Mouse (Mus musculus) heart, embryonic 16.5 days (tissue): ENCODE measurements at regions not wholly inside any gene's neighbourhood (a gene's known extent, or its start where the extent isn't known, plus 50 kb on each side); places are given as distances from the start of the nearest gene placed in this dataset.

ENCODE experiments used
- ATAC-seq: fragments of 200-750 bp; cut with Nextera tagmentation; replicated peaks from 2 replicates; pipeline ENCODE4 v1.8.0; 2017; ENCODE audit warnings: moderate number of reproducible peaks; ENCODE audit not compliant: insufficient read depth, low FRiP score; ENCODE audit errors: extremely low read depth
- H3K27ac ChIP-seq: fragments of 300-500 bp; sonication (generic); 2 replicates; pipeline ENCODE4 v1.5.1; 2014; ENCODE audit warnings: mild to moderate bottlenecking, low read length, control low read depth, moderate library complexity
- H3K27me3 ChIP-seq: fragments of 300-500 bp; sonication (generic); 2 replicates; pipeline ENCODE4 v1.6.1; 2014; ENCODE audit warnings: low read length, mixed read lengths; ENCODE audit not compliant: control insufficient read depth, insufficient read depth
- H3K36me3 ChIP-seq: fragments of 300-500 bp; sonication (generic); 2 replicates; pipeline ENCODE4 v1.6.1; 2014; ENCODE audit not compliant: control insufficient read depth, insufficient read depth
- H3K4me1 ChIP-seq: fragments of 300-500 bp; sonication (generic); 2 replicates; pipeline ENCODE4 v1.6.1; 2014; ENCODE audit warnings: low read length, mixed read lengths; ENCODE audit not compliant: control insufficient read depth, insufficient read depth
- H3K4me2 ChIP-seq: fragments of 300-500 bp; sonication (generic); 2 replicates; pipeline ENCODE4 v1.6.1; 2014; ENCODE audit warnings: low read depth, mild to moderate bottlenecking, control low read depth, low read length
- H3K4me3 ChIP-seq: fragments of 300-500 bp; sonication (generic); 2 replicates; pipeline ENCODE4 v1.5.1; 2014; ENCODE audit warnings: mild to moderate bottlenecking, control low read depth, low read length
- H3K9ac ChIP-seq: fragments of 300-500 bp; sonication (generic); 2 replicates; pipeline ENCODE4 v1.6.1; 2014; ENCODE audit warnings: low read length, control low read depth
- H3K9me3 ChIP-seq: fragments of 300-500 bp; sonication (generic); replicated peaks from 2 replicates; pipeline ENCODE4 v1.6.1; 2016; ENCODE audit warnings: low read length; ENCODE audit not compliant: control insufficient read depth
- WGBS: fragments of 180-500 bp; shearing (Covaris S2); extraction: QIAGEN DNeasy Blood & Tissue Kit; methylation state at CpG from one replicate; pipeline ENCODE4 v1.1.7; 2014; 5-methylcytosine and 5-hydroxymethylcytosine counted together

GRCm38 (mm10) chr10:21685122-21685798 is 92.3 kb downstream of the 1700020N01Rik start:
- ATAC-seq, result peak; percentile 67; the same call in 1 of the 2 replicates
- H3K4me2 ChIP-seq, result peak overlapping the region; percentile 19

GRCm38 (mm10) chr10:21686060-21686459 is 93.1 kb downstream of the 1700020N01Rik start:
- no peak; the same call in 1 of the 2 replicates for ATAC-seq
- Histone ChIP-seq H3K4me2 (peak overlapping the region; percentile 19; the same call in 1 of the 2 replicates), H3K9me3 (no peaks in the 10 kb centered on the region), H3K9ac (no peak overlapping the region), H3K4me1 (peaks cover 17% of the 10 kb centered on the region), H3K4me3 (no peak overlapping the region), H3K27me3 (no peaks in the 10 kb centered on the region), H3K36me3 (no peaks in the 10 kb centered on the region), H3K27ac (no peak overlapping the region)
- WGBS, result 27% methylated on average over 9 of the region's 9 CpGs

More at GRCm38 (mm10) chr10:21685122-21685798, 92.3 kb downstream of the 1700020N01Rik start:
- H3K36me3 ChIP-seq, result no peaks in the 10 kb centered on the region
- H3K4me3 ChIP-seq, result no peak overlapping the region
- 13% methylated on average over 9 of the region's 9 CpGs for WGBS
- peak overlapping the region; percentile 15; the same call in 1 of the 2 replicates for H3K27ac ChIP-seq
- peaks cover 17% of the 10 kb centered on the region for H3K4me1 ChIP-seq
- H3K27me3 ChIP-seq, result no peaks in the 10 kb centered on the region
- no peaks in the 10 kb centered on the region for H3K9me3 ChIP-seq
- H3K9ac ChIP-seq, result 0 out of 2 replicates have a peak overlapping the region, but pooled peaks have one; percentile 13

- H3K4me3 ChIP-seq, result no peak overlapping the region
- no peak overlapping the region for H3K4me2 ChIP-seq
- H3K9ac ChIP-seq, result no peak overlapping the region
- H3K9me3 ChIP-seq, result no peaks in the 10 kb centered on the region
- no peaks in the 10 kb centered on the region for H3K27me3 ChIP-seq
- 77% methylated on average over 7 of the region's 7 CpGs for WGBS
- no peak overlapping the region for H3K27ac ChIP-seq
- ATAC-seq, result no peak
- H3K4me1 ChIP-seq, result peaks cover 17% of the 10 kb centered on the region
- H3K36me3 ChIP-seq, result no peaks in the 10 kb centered on the region
Measured at GRCm38 (mm10) chr10:21687484-21687883, 94.5 kb downstream of the 1700020N01Rik start.

GRCm38 (mm10) chr10:21688513-21688912 is 95.6 kb downstream of the 1700020N01Rik start:
- H3K36me3 ChIP-seq, result no peaks in the 10 kb centered on the region
- no peaks in the 10 kb centered on the region for H3K9me3 ChIP-seq
- peaks cover 17% of the 10 kb centered on the region for H3K4me1 ChIP-seq
- ATAC-seq, result no peak
- no peak overlapping the region for H3K4me2 ChIP-seq
- H3K27ac ChIP-seq, result no peak overlapping the region
- H3K27me3 ChIP-seq, result no peaks in the 10 kb centered on the region
- 80% methylated on average over 7 of the region's 7 CpGs for WGBS
- H3K4me3 ChIP-seq, result no peak overlapping the region
- H3K9ac ChIP-seq, result no peak overlapping the region

GRCm38 (mm10) chr10:21689847-21690269 is 96.9 kb downstream of the 1700020N01Rik start:
- no peak overlapping the region for H3K27ac ChIP-seq
- H3K4me2 ChIP-seq, result no peak overlapping the region
- no peaks in the 10 kb centered on the region for H3K27me3 ChIP-seq
- H3K4me1 ChIP-seq, result peaks cover 13% of the 10 kb centered on the region
- no peak overlapping the region for H3K4me3 ChIP-seq
- H3K9ac ChIP-seq, result no peak overlapping the region
- H3K9me3 ChIP-seq, result no peaks in the 10 kb centered on the region
- ATAC-seq, result no peak
- H3K36me3 ChIP-seq, result no peaks in the 10 kb centered on the region
- 54% methylated on average over 9 of the region's 9 CpGs for WGBS

- no peak overlapping the region for H3K27ac ChIP-seq
- H3K9ac ChIP-seq, result no peak overlapping the region
- 53% methylated on average over 5 of the region's 5 CpGs for WGBS
- ATAC-seq, result peak; percentile 79
- H3K9me3 ChIP-seq, result no peaks in the 10 kb centered on the region
- no peaks in the 10 kb centered on the region for H3K36me3 ChIP-seq
- no peaks in the 10 kb centered on the region for H3K4me1 ChIP-seq
- H3K4me2 ChIP-seq, result no peak overlapping the region
- no peaks in the 10 kb centered on the region for H3K27me3 ChIP-seq
- H3K4me3 ChIP-seq, result no peak overlapping the region
Measured at GRCm38 (mm10) chr10:21695185-21695584, 102.2 kb downstream of the 1700020N01Rik start.

GRCm38 (mm10) chr10:21696671-21697070 is 103.7 kb downstream of the 1700020N01Rik start:
- no peaks in the 10 kb centered on the region for H3K9me3 ChIP-seq
- no peak overlapping the region for H3K4me2 ChIP-seq
- no peak overlapping the region for H3K4me3 ChIP-seq
- H3K36me3 ChIP-seq, result no peaks in the 10 kb centered on the region
- no peak for ATAC-seq
- no peaks in the 10 kb centered on the region for H3K27me3 ChIP-seq
- no peak overlapping the region for H3K9ac ChIP-seq
- H3K4me1 ChIP-seq, result no peaks in the 10 kb centered on the region
- WGBS, result 78% methylated on average over 5 of the region's 5 CpGs
- no peak overlapping the region for H3K27ac ChIP-seq

GRCm38 (mm10) chr10:21701580-21701979 is 108.6 kb downstream of the 1700020N01Rik start:
- no peaks in the 10 kb centered on the region for H3K36me3 ChIP-seq
- no peak overlapping the region for H3K9ac ChIP-seq
- 23% methylated on average over 3 of the region's 3 CpGs for WGBS
- H3K4me2 ChIP-seq, result no peak overlapping the region
- H3K9me3 ChIP-seq, result no peaks in the 10 kb centered on the region
- ATAC-seq, result peak; percentile 52; the same call in 1 of the 2 replicates
- H3K27me3 ChIP-seq, result no peaks in the 10 kb centered on the region
- no peak overlapping the region for H3K4me3 ChIP-seq
- no peaks in the 10 kb centered on the region for H3K4me1 ChIP-seq
- 0 out of 2 replicates have a peak overlapping the region, but pooled peaks have one; percentile 20 for H3K27ac ChIP-seq

GRCm38 (mm10) chr10:21702134-21702533 is 109.2 kb downstream of the 1700020N01Rik start:
- ATAC-seq, result no peak
- Histone ChIP-seq H3K9ac (no peak overlapping the region), H3K4me2 (no peak overlapping the region), H3K36me3 (no peaks in the 10 kb centered on the region), H3K4me3 (no peak overlapping the region), H3K4me1 (no peaks in the 10 kb centered on the region), H3K27me3 (no peaks in the 10 kb centered on the region), H3K9me3 (no peaks in the 10 kb centered on the region), H3K27ac (no peak overlapping the region)
- 62% methylated on average over 1 of the region's 1 CpGs for WGBS
